Mouse (Mus musculus) stomach, embryonic 15.5 days (tissue): ENCODE results near the gene Btbd2. TPM values are rescaled to one million over a fixed set of nuclear protein-coding genes. Genes with fewer than 3 reads are reported as not detected.
"Not testable (repeated sequence)": the region's sequence is repeated elsewhere in the genome, so short reads cannot be mapped to it uniquely, and the experiment has no call there.

Experiments
- ATAC-seq: fragments of 200-750 bp; cut with Nextera tagmentation; 2 replicates; pipeline ENCODE4 v1.8.0; 2017; ENCODE audit warnings: low read depth, moderate number of reproducible peaks, moderate TSS enrichment; ENCODE audit not compliant: insufficient read depth, low FRiP score
- H3K27ac ChIP-seq: fragments of 300-500 bp; sonication (generic); 2 replicates; pipeline ENCODE4 v1.5.1; 2015; ENCODE audit warnings: mild to moderate bottlenecking, inconsistent platforms
- H3K27me3 ChIP-seq: fragments of 300-500 bp; sonication (generic); replicated peaks from 2 replicates; pipeline ENCODE4 v1.6.1; 2015; ENCODE audit warnings: inconsistent platforms
- H3K36me3 ChIP-seq: fragments of 300-500 bp; sonication (generic); 2 replicates; pipeline ENCODE4 v1.6.1; 2015; ENCODE audit warnings: inconsistent platforms
- H3K4me1 ChIP-seq: fragments of 300-500 bp; sonication (generic); 2 replicates; pipeline ENCODE4 v1.6.1; 2015; ENCODE audit warnings: inconsistent platforms
- H3K4me2 ChIP-seq: fragments of 300-500 bp; sonication (generic); 2 replicates; pipeline ENCODE4 v1.6.1; 2015; ENCODE audit warnings: mild to moderate bottlenecking, inconsistent platforms
- H3K4me3 ChIP-seq: fragments of 300-500 bp; sonication (generic); replicated peaks from 2 replicates; pipeline ENCODE4 v1.5.1; 2015; ENCODE audit warnings: inconsistent platforms
- H3K9ac ChIP-seq: fragments of 300-500 bp; sonication (generic); 2 replicates; pipeline ENCODE4 v1.6.1; 2015; ENCODE audit warnings: inconsistent platforms
- H3K9me3 ChIP-seq: fragments of 300-500 bp; sonication (generic); 2 replicates; pipeline ENCODE4 v1.6.1; 2016; ENCODE audit warnings: inconsistent platforms
- WGBS: fragments of 180-500 bp; shearing (Covaris S2); methylation state at CpG from one replicate; pipeline ENCODE4 v1.1.7; 2015; 5-methylcytosine and 5-hydroxymethylcytosine counted together
- polyA plus RNA-seq: library from polyadenylated mRNA; unstranded; fragments of >200 nt; fragmentation: Nextera tagmentation; extraction: Ambion mirVana; gene quantifications from 2 replicates; pipeline ENCODE4 v1.2.1, GENCODE M21; 2015

Btbd2 gene
- polyA plus RNA-seq, 1 experiment from 2014 or later, result 72.2 TPM

DNA sequence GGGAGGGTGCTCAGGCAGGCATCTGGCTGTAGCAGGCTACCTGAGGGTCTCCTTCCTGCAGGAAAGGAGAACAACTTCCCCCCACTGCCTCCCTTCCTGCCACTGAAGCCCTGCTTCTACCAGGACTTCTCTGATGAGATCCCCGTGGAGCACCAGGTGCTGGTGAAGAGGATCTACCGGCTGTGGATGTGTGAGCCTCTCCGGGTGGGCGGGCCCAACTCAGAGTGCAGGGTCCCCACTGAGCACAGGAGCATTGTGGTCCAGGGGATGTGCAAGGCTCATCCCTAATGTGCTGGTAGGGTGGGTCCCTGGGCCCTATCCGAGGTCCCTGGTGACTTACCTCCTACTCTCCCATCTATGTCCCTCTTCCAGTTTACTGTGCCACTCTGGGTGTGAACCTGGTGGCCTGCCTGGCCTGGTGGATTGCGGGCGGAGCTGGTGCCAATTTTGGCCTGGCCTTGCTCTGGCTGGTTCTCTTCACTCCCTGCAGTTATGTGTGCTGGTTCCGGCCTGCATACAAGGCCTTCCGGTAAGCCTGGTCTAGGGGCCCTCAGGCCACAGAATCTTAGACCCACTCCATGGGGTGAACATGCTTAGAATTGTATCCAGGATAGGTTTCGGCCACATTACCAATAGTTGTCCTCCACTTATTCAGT lies 47.5 kb downstream of the Btbd2 start:
- Histone ChIP-seq H3K9me3 (no peaks in the 10 kb centered on the region), H3K36me3 (peaks cover 38% of the 10 kb centered on the region), H3K4me1 (peaks cover 7% of the 10 kb centered on the region), H3K9ac (no peak overlapping the region), H3K4me3 (no peak overlapping the region), H3K27ac (no peak overlapping the region), H3K4me2 (no peak overlapping the region), H3K27me3 (no peaks in the 10 kb centered on the region)
- ATAC-seq, result no peak
- WGBS, result 87% methylated on average over 10 of the region's 10 CpGs

DNA sequence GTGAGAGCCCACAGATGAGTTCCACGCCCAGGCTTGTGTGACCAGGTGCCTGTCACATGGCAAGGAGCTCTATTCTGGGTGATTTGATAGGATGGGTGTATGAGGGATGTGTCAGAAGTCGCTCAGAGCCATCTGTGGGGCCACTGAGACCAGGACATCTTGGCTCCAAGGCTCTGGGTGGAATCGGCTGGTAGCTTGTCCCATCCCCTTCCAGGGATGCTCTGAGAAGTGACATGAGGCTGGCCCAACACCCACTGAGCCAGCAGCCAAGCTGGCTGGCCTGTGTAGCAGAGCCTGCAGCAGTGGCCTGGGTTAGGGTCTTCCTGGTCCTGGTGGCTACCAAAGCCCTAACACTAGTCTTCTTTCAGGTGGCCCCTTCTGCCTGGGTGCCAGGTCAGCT lies 48.4 kb downstream of the Btbd2 start:
- Histone ChIP-seq H3K4me2 (no peak overlapping the region), H3K27me3 (no peaks in the 10 kb centered on the region), H3K4me1 (peaks cover 16% of the 10 kb centered on the region), H3K9me3 (no peaks in the 10 kb centered on the region), H3K27ac (no peak overlapping the region), H3K4me3 (no peak overlapping the region), H3K36me3 (peaks cover 37% of the 10 kb centered on the region), H3K9ac (no peak overlapping the region)
- 91% methylated on average over 3 of the region's 3 CpGs for WGBS
- no peak for ATAC-seq

DNA sequence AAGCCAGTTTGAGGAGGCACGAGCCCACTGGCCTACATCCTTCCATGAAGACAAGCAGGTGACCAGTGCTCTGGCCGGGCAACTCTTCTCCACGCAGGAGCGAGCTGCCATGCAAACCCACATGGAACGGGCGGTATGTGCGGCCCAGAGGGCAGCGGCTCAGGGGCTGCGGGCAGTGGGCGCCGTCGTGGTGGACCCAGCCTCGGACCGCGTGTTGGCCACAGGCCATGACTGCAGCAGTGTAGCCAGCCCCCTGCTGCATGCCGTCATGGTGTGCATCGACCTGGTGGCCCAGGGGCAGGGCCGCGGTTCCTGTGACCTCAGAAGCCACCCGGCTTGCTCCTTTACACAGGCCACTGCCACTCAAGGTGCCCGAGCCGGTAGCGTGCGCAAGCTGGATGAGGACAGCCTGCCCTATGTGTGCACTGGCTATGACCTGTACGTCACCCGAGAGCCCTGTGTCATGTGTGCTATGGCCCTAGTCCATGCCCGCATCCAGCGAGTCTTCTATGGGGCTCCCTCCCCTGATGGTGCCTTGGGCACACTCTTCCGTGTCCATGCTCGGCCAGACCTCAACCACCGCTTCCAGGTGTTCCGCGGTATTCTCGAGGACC lies 50.0 kb downstream of the Btbd2 start:
- ATAC-seq, result no peak
- WGBS, result 93% methylated on average over 34 of the region's 34 CpGs
- Histone ChIP-seq H3K4me3 (no peak overlapping the region), H3K4me2 (no peak overlapping the region), H3K4me1 (peaks cover 18% of the 10 kb centered on the region), H3K9me3 (no peaks in the 10 kb centered on the region), H3K9ac (no peak overlapping the region), H3K27me3 (no peaks in the 10 kb centered on the region), H3K27ac (no peak overlapping the region), H3K36me3 (peaks cover 37% of the 10 kb centered on the region)

DNA sequence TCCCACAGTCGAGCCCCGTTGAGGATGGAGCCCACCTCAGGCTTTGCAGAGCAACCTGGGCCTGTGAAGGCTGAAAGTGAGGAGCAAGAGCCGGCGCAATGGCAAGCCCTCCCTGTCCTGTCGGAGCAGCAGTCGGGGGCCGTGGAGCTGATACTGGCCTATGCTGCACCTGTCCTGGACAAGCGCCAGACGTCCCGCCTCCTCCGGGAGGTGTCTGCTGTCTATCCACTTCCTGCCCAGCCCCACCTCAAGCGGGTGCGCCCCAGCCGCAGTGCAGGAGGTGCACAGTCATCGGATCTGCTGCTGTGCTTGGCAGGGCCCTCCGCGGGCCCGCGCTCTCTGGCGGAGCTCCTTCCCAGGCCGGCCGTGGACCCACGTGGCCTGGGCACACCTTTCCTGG lies 50.6 kb downstream of the Btbd2 start:
- Histone ChIP-seq H3K27ac (no peak overlapping the region), H3K9ac (no peak overlapping the region), H3K27me3 (no peaks in the 10 kb centered on the region), H3K4me3 (no peak overlapping the region), H3K4me1 (peaks cover 18% of the 10 kb centered on the region), H3K4me2 (no peak overlapping the region), H3K9me3 (no peaks in the 10 kb centered on the region), H3K36me3 (peaks cover 37% of the 10 kb centered on the region)
- ATAC-seq, result no peak
- 78% methylated on average over 23 of the region's 23 CpGs for WGBS

DNA sequence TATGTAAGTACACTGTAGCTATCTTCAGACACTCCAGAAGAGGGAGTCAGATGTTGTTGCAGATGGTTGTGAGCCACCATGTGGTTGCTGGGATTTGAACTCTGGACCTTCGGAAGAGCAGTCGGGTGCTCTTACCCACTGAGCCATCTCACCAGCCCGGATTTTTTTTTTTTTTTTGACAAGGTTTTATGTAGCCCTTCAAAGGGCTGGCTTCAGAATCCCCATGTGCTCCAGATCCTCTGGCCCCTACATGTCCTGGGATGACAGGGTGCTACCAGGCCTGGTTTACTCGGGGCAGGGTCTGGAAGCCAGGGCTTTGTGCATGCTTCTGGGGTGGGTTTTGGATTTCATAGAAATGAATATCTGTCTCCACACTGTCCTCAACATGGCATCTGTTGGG lies 51.1 kb downstream of the Btbd2 start, which contains the start of gene Gm49322:
TSS of gene Gm49322 (plus strand) at position 301 of the 400 bp plus-strand sequence.
- H3K9ac ChIP-seq, H3K4me3 ChIP-seq, H3K27ac ChIP-seq, ATAC-seq, H3K27me3 ChIP-seq, H3K9me3 ChIP-seq, H3K4me2 ChIP-seq: not testable (repeated sequence)
- Histone ChIP-seq H3K4me1 (peaks cover 18% of the 10 kb centered on the region), H3K36me3 (peaks cover 37% of the 10 kb centered on the region)
- WGBS, result 83% methylated on average over 4 of the region's 4 CpGs

DNA sequence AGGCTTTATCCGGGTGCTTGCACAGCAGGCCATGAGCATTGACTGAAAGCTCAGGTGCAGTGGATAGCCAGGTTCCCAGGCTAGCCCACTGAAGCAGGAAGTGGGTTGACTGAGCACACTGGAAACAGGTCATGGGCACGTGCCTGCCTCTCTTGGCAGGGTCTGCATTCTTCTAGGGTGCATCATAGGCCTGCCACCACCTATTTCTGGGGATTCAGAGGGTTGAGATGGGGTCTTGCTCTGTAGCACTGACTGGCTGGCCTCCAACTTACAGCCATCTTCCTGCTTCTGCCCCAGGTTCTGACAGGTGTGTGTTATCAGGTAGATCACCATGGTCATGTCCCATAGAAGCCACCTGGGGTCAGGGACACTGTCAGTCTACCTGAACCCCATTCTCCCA lies 51.9 kb downstream of the Btbd2 start:
- H3K4me2 ChIP-seq, result no peak overlapping the region
- H3K36me3 ChIP-seq, result peaks cover 37% of the 10 kb centered on the region
- H3K9me3 ChIP-seq, result no peaks in the 10 kb centered on the region
- peaks cover 18% of the 10 kb centered on the region for H3K4me1 ChIP-seq
- H3K27ac ChIP-seq, result no peak overlapping the region
- 88% methylated on average over 2 of the region's 2 CpGs for WGBS
- H3K9ac ChIP-seq, result no peak overlapping the region
- ATAC-seq, result no peak
- H3K4me3 ChIP-seq, result no peak overlapping the region
- no peaks in the 10 kb centered on the region for H3K27me3 ChIP-seq

DNA sequence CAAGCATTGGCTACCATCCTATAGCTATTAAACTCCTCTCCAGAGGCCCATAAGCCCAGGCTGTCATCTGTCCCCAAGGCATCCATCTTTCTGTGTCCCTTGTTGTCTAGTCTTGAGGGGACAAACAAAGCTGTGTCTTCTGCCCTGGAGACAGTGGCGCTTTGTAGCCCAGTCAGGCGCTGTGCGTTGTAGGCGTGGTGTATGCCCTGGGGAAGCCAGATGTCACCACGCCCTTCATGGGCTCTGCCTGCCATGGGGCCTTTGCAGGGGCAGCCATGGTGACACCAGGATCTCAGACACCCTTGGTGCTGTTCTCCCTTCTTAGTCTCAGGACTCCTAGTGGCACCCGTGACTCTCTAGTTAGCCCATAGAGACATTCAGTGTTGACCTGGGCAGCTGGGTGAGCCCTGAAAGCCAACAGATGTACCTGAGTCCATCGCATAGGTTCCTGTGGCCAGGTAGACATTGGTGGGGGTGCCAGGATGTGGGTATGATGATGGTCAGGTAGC lies 52.8 kb downstream of the Btbd2 start:
- Histone ChIP-seq H3K27ac (peak overlapping the region; percentile 93; the same call in 1 of the 2 replicates), H3K9me3 (no peaks in the 10 kb centered on the region), H3K27me3 (no peaks in the 10 kb centered on the region), H3K9ac (no peak overlapping the region), H3K4me3 (peak overlapping the region; percentile 82), H3K4me2 (peak overlapping the region; percentile 86), H3K4me1 (peaks cover 18% of the 10 kb centered on the region), H3K36me3 (peaks cover 30% of the 10 kb centered on the region)
- ATAC-seq, result 0 out of 2 replicates have a peak, but pooled peaks have one; percentile 32
- 79% methylated on average over 7 of the region's 7 CpGs for WGBS

DNA sequence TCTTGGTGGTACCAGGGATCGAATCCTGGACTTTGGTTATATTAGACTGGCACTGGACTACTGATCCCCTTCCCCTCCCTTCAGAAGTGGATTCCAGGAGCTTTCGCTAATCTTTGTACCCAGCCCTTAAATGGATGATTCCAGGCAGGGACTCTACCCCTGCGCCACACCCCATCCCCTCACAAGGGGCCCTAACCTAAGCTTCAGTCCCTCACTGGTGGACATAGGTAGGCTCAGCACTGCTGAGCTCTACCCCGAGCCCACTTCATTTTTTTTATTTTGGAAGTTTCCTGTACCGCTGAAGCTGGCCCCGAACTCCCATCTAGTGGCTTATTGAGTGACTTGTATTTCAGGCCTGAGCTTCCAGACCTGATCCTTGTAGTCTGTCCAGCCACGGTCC lies 53.5 kb downstream of the Btbd2 start:
- 24% methylated on average over 7 of the region's 7 CpGs for WGBS
- H3K4me2 ChIP-seq, result peak overlapping the region; percentile 86
- H3K9ac ChIP-seq, result peak overlapping the region; percentile 59
- no peaks in the 10 kb centered on the region for H3K9me3 ChIP-seq
- peak overlapping the region; percentile 82 for H3K4me3 ChIP-seq
- no peaks in the 10 kb centered on the region for H3K27me3 ChIP-seq
- H3K4me1 ChIP-seq, result peaks cover 18% of the 10 kb centered on the region
- H3K27ac ChIP-seq, result peak overlapping the region; percentile 93
- peaks cover 23% of the 10 kb centered on the region for H3K36me3 ChIP-seq
- no peak for ATAC-seq

DNA sequence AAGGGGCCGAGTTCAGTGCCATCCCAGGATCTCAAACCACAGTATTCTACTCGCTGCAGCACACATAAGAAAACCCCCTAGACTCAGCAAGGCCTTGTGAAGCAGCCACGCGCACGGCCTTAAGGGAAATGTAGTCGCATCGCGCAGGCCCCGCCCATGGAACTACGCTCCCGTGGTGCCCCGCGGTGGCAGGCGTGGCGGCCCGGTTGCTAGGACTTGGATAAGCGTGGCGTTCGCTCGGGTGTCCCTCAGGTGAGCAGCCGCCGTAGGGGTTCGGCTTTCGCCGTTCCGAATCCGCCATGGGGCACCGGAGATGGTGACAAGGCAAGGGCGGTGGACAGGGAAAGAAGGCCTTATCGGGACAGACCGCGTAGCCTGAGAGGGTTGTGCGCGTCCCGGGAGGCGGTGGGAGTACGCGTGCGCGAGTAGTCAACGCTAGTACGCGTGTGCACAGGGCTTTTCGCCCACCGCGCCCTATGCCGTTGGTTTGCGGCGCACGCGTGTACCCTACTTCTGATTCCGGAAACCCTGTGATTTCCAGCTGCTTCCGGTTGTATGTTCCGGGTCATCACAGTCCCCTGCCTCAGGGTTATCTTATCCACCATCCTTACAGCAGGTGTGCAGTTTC lies 54.1 kb downstream of the Btbd2 start, which contains the start of the genes Scamp4 and Adat3:
TSS of gene Scamp4 (plus strand) at position 175 of the 628 bp plus-strand sequence.
TSS of gene Adat3 (plus strand) at position 183 of the 628 bp plus-strand sequence.
- Histone ChIP-seq H3K27ac (peak within 1 kb of the TSS; percentile 93), H3K4me3 (peak within 1 kb of the TSS; percentile 82), H3K27me3 (no peaks in the 10 kb centered on the region), H3K9ac (peak within 1 kb of the TSS; percentile 59), H3K36me3 (peaks cover 17% of the 10 kb centered on the region), H3K9me3 (no peaks in the 10 kb centered on the region), H3K4me1 (peaks cover 18% of the 10 kb centered on the region), H3K4me2 (peak within 1 kb of the TSS; percentile 86)
- under 1% methylated on average over 53 of the region's 54 CpGs for WGBS
- peak; percentile 93 for ATAC-seq

DNA sequence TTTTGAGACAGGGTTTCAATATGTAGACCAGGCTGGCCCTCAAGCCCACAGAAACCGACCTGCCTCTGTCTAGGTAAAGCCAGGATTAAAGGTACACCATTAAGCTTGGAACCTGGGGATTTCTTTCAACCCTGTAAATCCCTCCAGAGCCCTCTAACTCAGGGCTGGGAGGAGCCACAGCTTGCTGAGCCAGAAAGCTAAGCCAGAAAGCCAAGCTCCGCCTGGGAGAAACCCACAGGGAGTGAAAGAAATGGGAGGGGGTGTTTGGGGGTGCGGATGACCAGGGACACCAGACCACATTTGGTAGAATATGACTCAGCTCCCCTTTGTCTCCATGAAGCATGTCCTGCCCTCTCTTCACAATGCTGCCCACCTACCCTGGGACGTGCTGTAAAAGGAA lies 60.6 kb downstream of the Btbd2 start:
- Histone ChIP-seq H3K4me1 (no peaks in the 10 kb centered on the region), H3K27ac (no peak overlapping the region), H3K27me3 (no peaks in the 10 kb centered on the region), H3K4me2 (no peak overlapping the region), H3K4me3 (no peak overlapping the region), H3K9me3 (no peaks in the 10 kb centered on the region), H3K9ac (no peak overlapping the region), H3K36me3 (no peaks in the 10 kb centered on the region)
- ATAC-seq, result no peak; the same call in 1 of the 2 replicates
- 35% methylated on average over 4 of the region's 4 CpGs for WGBS
